ENCODE assay signal across 23 mouse cellular contexts in genomic region chr12:98536036-98536435, GRCm38 (mm10). TPM values are rescaled to one million over a fixed set of nuclear protein-coding genes. Genes with fewer than 3 reads are reported as not detected.
A peak's percentile ranks its signal among the peaks of the same experiment; 100 is the strongest.
DNase-seq lines count a peak whose midpoint lies in the region; ATAC-seq and TF ChIP-seq lines count a peak whose summit lies in the region.
"Had no signal": no experiment of that assay in that cellular context is flagged by ENCODE, and none has a peak within 500 bp of the region (broad histone marks: within the 10 kb centered on the region; RNA-seq: fewer than 3 reads in every experiment).

No protein-coding gene starts in this region.

- no peak overlapping the region for H3K4me3 ChIP-seq in hindbrain, postnatal 0 days (ENCODE audit: low read length)
- H3K4me3 ChIP-seq in hindbrain, embryonic 11.5 days (ENCODE audit: low read depth, low read length), result no peak overlapping the region
- H3K4me3 ChIP-seq: heart, adult 2 months; hindbrain, embryonic 15.5 days; kidney, embryonic 15.5 days; limb, embryonic 15.5 days; liver, embryonic 15.5 days; megakaryocyte, embryonic 14.5 days had no signal

- H3K4me2 ChIP-seq in hindbrain, postnatal 0 days (ENCODE audit: low read depth, low read length), result no peak overlapping the region
- H3K4me2 ChIP-seq in hindbrain, embryonic 11.5 days (replicated peaks; ENCODE audit: low read depth, low read length), result no peak overlapping the region
- H3K4me2 ChIP-seq: hindbrain, embryonic 15.5 days; kidney, embryonic 15.5 days; limb, embryonic 15.5 days; liver, embryonic 15.5 days had no signal

- no peak overlapping the region for H3K27ac ChIP-seq in hindbrain, postnatal 0 days
- no peak overlapping the region for H3K27ac ChIP-seq in hindbrain, embryonic 11.5 days (ENCODE audit: low read depth, low read length)
- H3K27ac ChIP-seq: heart, adult 2 months; hindbrain, embryonic 15.5 days; kidney, embryonic 15.5 days; limb, embryonic 15.5 days; liver, embryonic 15.5 days had no signal

- no peaks in the 10 kb centered on the region for H3K9me3 ChIP-seq in hindbrain, postnatal 0 days (ENCODE audit: low read length)
- H3K9me3 ChIP-seq in hindbrain, embryonic 11.5 days (ENCODE audit: control insufficient read depth, low read length), result no peaks in the 10 kb centered on the region
- H3K9me3 ChIP-seq: hindbrain, embryonic 15.5 days; kidney, embryonic 15.5 days; limb, embryonic 15.5 days; liver, embryonic 15.5 days had no signal

- no peaks in the 10 kb centered on the region for H3K27me3 ChIP-seq in hindbrain, postnatal 0 days (ENCODE audit: insufficient read depth, low read length)
- H3K27me3 ChIP-seq in hindbrain, embryonic 11.5 days (ENCODE audit: control insufficient read depth, insufficient read depth, low read length), result no peaks in the 10 kb centered on the region
- H3K27me3 ChIP-seq: hindbrain, embryonic 15.5 days; kidney, embryonic 15.5 days; limb, embryonic 15.5 days; liver, embryonic 15.5 days; megakaryocyte, embryonic 14.5 days had no signal

- H3K4me1 ChIP-seq in hindbrain, postnatal 0 days (ENCODE audit: insufficient read depth, low read length), result no peaks in the 10 kb centered on the region
- no peaks in the 10 kb centered on the region for H3K4me1 ChIP-seq in hindbrain, embryonic 11.5 days (replicated peaks; ENCODE audit: control insufficient read depth, insufficient read depth, low read length)
- H3K4me1 ChIP-seq: hindbrain, embryonic 15.5 days; kidney, embryonic 15.5 days; limb, embryonic 15.5 days; liver, embryonic 15.5 days; megakaryocyte, embryonic 14.5 days had no signal

- H3K36me3 ChIP-seq in hindbrain, postnatal 0 days (ENCODE audit: insufficient read depth, low read length), result no peaks in the 10 kb centered on the region
- no peaks in the 10 kb centered on the region for H3K36me3 ChIP-seq in hindbrain, embryonic 11.5 days (ENCODE audit: control insufficient read depth, insufficient read depth, low read length)
- H3K36me3 ChIP-seq: G1E; hindbrain, embryonic 15.5 days; kidney, embryonic 15.5 days; limb, embryonic 15.5 days; liver, embryonic 15.5 days had no signal

- peak; percentile 54 for ATAC-seq in cerebellum, adult (ENCODE audit: insufficient number of reproducible peaks, low FRiP score, low TSS enrichment)
- ATAC-seq in hindbrain, postnatal 0 days, result peak; percentile 29; the same call in 1 of the 2 replicates
- ATAC-seq in hindbrain, embryonic 11.5 days (ENCODE audit: low FRiP score), result no peak
- ATAC-seq in megakaryocyte progenitor cell, adult 5-6 weeks (replicated peaks; ENCODE audit: poor library complexity), result no peak
- ATAC-seq: activated CD4-positive, CD25-positive, alpha-beta regulatory T cell, adult 4 months; intestine, embryonic 16.5 days had no signal

- 86% methylated on average over 6 of the region's 6 CpGs for WGBS in hindbrain, postnatal 0 days
- 96% methylated on average over 6 of the region's 6 CpGs for WGBS in hindbrain, embryonic 11.5 days

- no peak overlapping the region for H3K9ac ChIP-seq in hindbrain, postnatal 0 days (replicated peaks; ENCODE audit: low read length)
- no peak overlapping the region for H3K9ac ChIP-seq in hindbrain, embryonic 11.5 days (ENCODE audit: low read depth, low read length)
- H3K9ac ChIP-seq: hindbrain, embryonic 15.5 days; kidney, embryonic 15.5 days; limb, embryonic 15.5 days; liver, embryonic 15.5 days had no signal

- no peak for TF ChIP-seq CTCF in hindbrain, postnatal 0 days (IDR thresholded peaks at IDR 0.05; ENCODE audit: low read depth)

- DNase-seq in cerebellum, adult 8-10 months, result no peak
- no peak for DNase-seq in hindbrain, postnatal 0 days (ENCODE audit: low spot score)
- DNase-seq in hindbrain, embryonic 11.5 days (ENCODE audit: low spot score), result no peak
- DNase-seq in brain, adult 2 months (ENCODE audit: low read depth, low spot score), result peak; percentile 92
- DNase-seq in cerebellum, postnatal 10 days, result peak; percentile 70 to 72
- no peak for DNase-seq in kidney, adult 9 months
- DNase-seq: adrenal gland, postnatal 10 days; gastrocnemius, postnatal 25 days; heart, adult 2 months; heart, postnatal 36 days; kidney, postnatal 4 days; thymus, postnatal 36 days had no signal

RNA-seq across cellular contexts. Expression of gene Kcnk10, which starts 42.1 kb away (rescaled TPM):
- 28.1 and 39.9 TPM in 2 replicates for total RNA-seq in hindbrain, postnatal 0 days (2014; rRNA removed)
- 31.5 and 32.2 TPM in 2 replicates for polyA plus RNA-seq in hindbrain, postnatal 0 days (2015; fragmentation: Nextera tagmentation; extraction: Ambion mirVana)
- polyA plus RNA-seq in hindbrain, embryonic 11.5 days (2014; fragmentation: Nextera tagmentation; extraction: Ambion mirVana), result 36.5 and 40.3 TPM in 2 replicates
- not detected in 2 replicates for total RNA-seq in megakaryocyte progenitor cell, adult 5-6 weeks (2015)
- total RNA-seq in megakaryocyte progenitor cell, adult 5-6 weeks (2017), result not detected in 2 replicates
- total RNA-seq: common myeloid progenitor, adult 5-6 weeks; gastrocnemius, postnatal 25 days; heart, adult 2 months had no signal
- polyA plus RNA-seq: G1E had no signal

Comparison
In these comparisons a context has a peak if more than half of its experiments do, and no peak if none do; other contexts are left out.
1. ATAC-seq: peak in cerebellum, adult (single experiment) and hindbrain, postnatal 0 days (single experiment); none in hindbrain, embryonic 11.5 days (single experiment) and megakaryocyte progenitor cell, adult 5-6 weeks (single experiment).
2. DNase-seq: peak in brain, adult 2 months (single experiment) and cerebellum, postnatal 10 days (2 of 2); none in cerebellum, adult 8-10 months (single experiment), hindbrain, postnatal 0 days (single experiment), hindbrain, embryonic 11.5 days (single experiment) and kidney, adult 9 months (single experiment).
3. RNA of gene Kcnk10, which starts 42.1 kb away (total RNA-seq): 28.1 to 39.9 TPM in hindbrain, postnatal 0 days; not detected in megakaryocyte progenitor cell, adult 5-6 weeks; every median in the first group is over 10 times any median in the second.